Mouse (Mus musculus): ENCODE results near the gene 1700025G04Rik.

Gene 1700025G04Rik

GRCm38 (mm10) chr1:152076222-152076845 is 13.6 kb downstream of the 1700025G04Rik start:
- no peak for DNase-seq (ENCODE audit: low spot score in 2 of 2)

- no peak for DNase-seq (ENCODE audit: low spot score in 2 of 2)
Observed at GRCm38 (mm10) chr1:152075725-152076124, 14.2 kb downstream of the 1700025G04Rik start.

- DNase-seq (ENCODE audit: low spot score in 2 of 2): no peak
Observed at GRCm38 (mm10) chr1:152070441-152070840, 19.5 kb downstream of the 1700025G04Rik start.

- no peak for DNase-seq (ENCODE audit: low spot score in 2 of 2)
Observed at GRCm38 (mm10) chr1:152069745-152070144, 20.2 kb downstream of the 1700025G04Rik start.

GRCm38 (mm10) chr1:152067919-152068318 is 22.0 kb downstream of the 1700025G04Rik start:
- DNase-seq (ENCODE audit: low spot score in 2 of 2): no peak

GRCm38 (mm10) chr1:152065527-152065926 is 24.4 kb downstream of the 1700025G04Rik start:
- DNase-seq (ENCODE audit: low spot score in 2 of 2): no peak

GRCm38 (mm10) chr1:152063357-152064145 is 26.4 kb downstream of the 1700025G04Rik start:
- DNase-seq (ENCODE audit: low spot score in 2 of 2): no peak

- DNase-seq (ENCODE audit: low spot score in 2 of 2): no peak
Observed at GRCm38 (mm10) chr1:152061745-152062144, 28.2 kb downstream of the 1700025G04Rik start.

GRCm38 (mm10) chr1:152060265-152060664 is 29.7 kb downstream of the 1700025G04Rik start:
- DNase-seq (ENCODE audit: low spot score in 2 of 2): no peak

GRCm38 (mm10) chr1:152058776-152059175 is 31.1 kb downstream of the 1700025G04Rik start:
- no peak for DNase-seq (ENCODE audit: low spot score in 2 of 2)

- DNase-seq (ENCODE audit: low spot score in 2 of 2): no peak
Observed at GRCm38 (mm10) chr1:152053112-152053511, 36.8 kb downstream of the 1700025G04Rik start.

- DNase-seq (ENCODE audit: low spot score in 2 of 2): no peak
Observed at GRCm38 (mm10) chr1:152051858-152052257, 38.1 kb downstream of the 1700025G04Rik start.

GRCm38 (mm10) chr1:152050037-152050436 is 39.9 kb downstream of the 1700025G04Rik start:
- no peak for DNase-seq (ENCODE audit: low spot score in 2 of 2)

- DNase-seq (ENCODE audit: low spot score in 2 of 2): no peak
Observed at GRCm38 (mm10) chr1:152048291-152048690, 41.6 kb downstream of the 1700025G04Rik start.

- no peak for DNase-seq (ENCODE audit: low spot score in 2 of 2)
Observed at GRCm38 (mm10) chr1:152047416-152047815, 42.5 kb downstream of the 1700025G04Rik start.

- no peak for DNase-seq (ENCODE audit: low spot score in 2 of 2)
Observed at GRCm38 (mm10) chr1:152043453-152043852, 46.5 kb downstream of the 1700025G04Rik start.

- DNase-seq (ENCODE audit: low spot score in 2 of 2): no peak
Observed at GRCm38 (mm10) chr1:152042409-152042808, 47.5 kb downstream of the 1700025G04Rik start.

- DNase-seq (ENCODE audit: low spot score in 2 of 2): no peak
Observed at GRCm38 (mm10) chr1:152041005-152041404, 48.9 kb downstream of the 1700025G04Rik start.

GRCm38 (mm10) chr1:152040053-152040452 is 49.9 kb downstream of the 1700025G04Rik start:
- no peak for DNase-seq (ENCODE audit: low spot score in 2 of 2)

GRCm38 (mm10) chr1:152039588-152039987 is 50.3 kb downstream of the 1700025G04Rik start:
- no peak for DNase-seq (ENCODE audit: low spot score in 2 of 2)

- DNase-seq (ENCODE audit: low spot score in 2 of 2): no peak
Observed at GRCm38 (mm10) chr1:152038086-152038485, 51.8 kb downstream of the 1700025G04Rik start.

- no peak for DNase-seq (ENCODE audit: low spot score in 2 of 2)
Observed at GRCm38 (mm10) chr1:152037589-152037988, 52.3 kb downstream of the 1700025G04Rik start.

- no peak for DNase-seq (ENCODE audit: low spot score in 2 of 2)
Observed at GRCm38 (mm10) chr1:152034766-152035165, 55.2 kb downstream of the 1700025G04Rik start.

All from right cerebral cortex, postnatal 36 days (tissue).